Mouse (Mus musculus) E14TG2a.4 (cell line): ENCODE measurements at regions not wholly inside any gene's neighbourhood (a gene's known extent, or its start where the extent isn't known, plus 50 kb on each side); places are given as distances from the start of the nearest gene placed in this dataset.

Experiments used
- H3K27me3 ChIP-seq: 2 replicates; pipeline ENCODE4 v1.6.1; 2014; ENCODE audit warnings: low read length, control low read depth; ENCODE audit not compliant: insufficient read depth
- H3K36me3 ChIP-seq: 2 replicates; pipeline ENCODE4 v1.6.1; 2014; ENCODE audit warnings: low read length, control low read depth; ENCODE audit not compliant: insufficient read depth
- H3K4me1 ChIP-seq: replicated peaks from 2 replicates; pipeline ENCODE4 v1.6.1; 2014; ENCODE audit warnings: low read depth, low read length, control low read depth
- H3K4me3 ChIP-seq: replicated peaks from 2 replicates; pipeline ENCODE4 v1.5.1; 2014; ENCODE audit warnings: mild to moderate bottlenecking, low read length
- H3K9me3 ChIP-seq: 2 replicates; pipeline ENCODE4 v1.6.1; 2014; ENCODE audit warnings: low read length, control low read depth
- CTCF ChIP-seq: conservative IDR thresholded peaks from 2 replicates; pipeline ENCODE4 v1.5.1; 2014; ENCODE audit warnings: low read length
- NANOG ChIP-seq: IDR thresholded peaks from 2 replicates; pipeline ENCODE4 v1.6.1; 2014; ENCODE audit warnings: borderline replicate concordance, low read length, mixed read lengths
- POU5F1 ChIP-seq: IDR thresholded peaks from 2 replicates; pipeline ENCODE4 v1.6.1; 2014; ENCODE audit warnings: low read length, borderline replicate concordance

GRCm38 (mm10) chr1:10771793-10772192 lies 642.1 kb upstream of the A830018L16Rik start:
- no peak overlapping the region for H3K4me3 ChIP-seq
- TF ChIP-seq CTCF (no peak), POU5F1 (no peak), NANOG (no peak)
- H3K4me1 ChIP-seq = no peaks in the 10 kb centered on the region
- H3K9me3 ChIP-seq = no peaks in the 10 kb centered on the region
- H3K36me3 ChIP-seq = no peaks in the 10 kb centered on the region
- no peaks in the 10 kb centered on the region for H3K27me3 ChIP-seq

GRCm38 (mm10) chr1:10794074-10794783 lies 619.7 kb upstream of the A830018L16Rik start:
- H3K4me1 ChIP-seq = no peaks in the 10 kb centered on the region
- H3K36me3 ChIP-seq = no peaks in the 10 kb centered on the region
- no peaks in the 10 kb centered on the region for H3K9me3 ChIP-seq
- no peak overlapping the region for H3K4me3 ChIP-seq
- TF ChIP-seq POU5F1 = no peak
- no peak for TF ChIP-seq NANOG
- TF ChIP-seq CTCF = no peak
- no peaks in the 10 kb centered on the region for H3K27me3 ChIP-seq

GRCm38 (mm10) chr1:10835653-10836415 lies 578.1 kb upstream of the A830018L16Rik start:
- no peaks in the 10 kb centered on the region for H3K27me3 ChIP-seq

GRCm38 (mm10) chr1:10837180-10837579 lies 576.7 kb upstream of the A830018L16Rik start:
- TF ChIP-seq POU5F1 (no peak), CTCF (no peak), NANOG (no peak)
- H3K9me3 ChIP-seq = peaks cover 11% of the 10 kb centered on the region
- no peak overlapping the region for H3K4me3 ChIP-seq
- H3K4me1 ChIP-seq = no peaks in the 10 kb centered on the region
- H3K27me3 ChIP-seq = no peaks in the 10 kb centered on the region
- no peaks in the 10 kb centered on the region for H3K36me3 ChIP-seq

More at GRCm38 (mm10) chr1:10835653-10836415, 578.1 kb upstream of the A830018L16Rik start:
- Histone ChIP-seq H3K4me3 (no peak overlapping the region), H3K4me1 (no peaks in the 10 kb centered on the region), H3K36me3 (no peaks in the 10 kb centered on the region), H3K9me3 (peaks cover 11% of the 10 kb centered on the region)
- TF ChIP-seq POU5F1 (no peak), CTCF (no peak), NANOG (no peak)

GRCm38 (mm10) chr1:10852934-10853333 lies 561.0 kb upstream of the A830018L16Rik start:
- Histone ChIP-seq H3K36me3 (no peaks in the 10 kb centered on the region), H3K4me1 (peaks cover 25% of the 10 kb centered on the region), H3K9me3 (peaks cover 10% of the 10 kb centered on the region), H3K27me3 (no peaks in the 10 kb centered on the region), H3K4me3 (no peak overlapping the region)
- TF ChIP-seq POU5F1 (no peak), NANOG (peak; percentile 92), CTCF (no peak)

- Histone ChIP-seq H3K4me3 (no peak overlapping the region), H3K4me1 (peaks cover 25% of the 10 kb centered on the region), H3K36me3 (no peaks in the 10 kb centered on the region), H3K27me3 (no peaks in the 10 kb centered on the region), H3K9me3 (peaks cover 10% of the 10 kb centered on the region)
- no peak for TF ChIP-seq CTCF
- TF ChIP-seq POU5F1 = no peak
- TF ChIP-seq NANOG = no peak
These were observed 559.4 kb upstream of the A830018L16Rik start for GRCm38 (mm10) chr1:10854495-10854894.

- H3K27me3 ChIP-seq = no peaks in the 10 kb centered on the region
- H3K4me1 ChIP-seq = no peaks in the 10 kb centered on the region
- peaks cover 14% of the 10 kb centered on the region for H3K9me3 ChIP-seq
- no peak for TF ChIP-seq CTCF
- TF ChIP-seq POU5F1 = no peak
- TF ChIP-seq NANOG = no peak
- peaks cover 4% of the 10 kb centered on the region; the same call in 1 of the 2 replicates for H3K36me3 ChIP-seq
- no peak overlapping the region for H3K4me3 ChIP-seq
These were observed 542.6 kb upstream of the A830018L16Rik start for GRCm38 (mm10) chr1:10871163-10871853.

- H3K4me3 ChIP-seq = no peak overlapping the region
- peaks cover 18% of the 10 kb centered on the region for H3K9me3 ChIP-seq
- H3K36me3 ChIP-seq = peaks cover 4% of the 10 kb centered on the region; the same call in 1 of the 2 replicates
- no peaks in the 10 kb centered on the region for H3K27me3 ChIP-seq
- TF ChIP-seq POU5F1 (no peak), NANOG (no peak), CTCF (no peak)
- no peaks in the 10 kb centered on the region for H3K4me1 ChIP-seq
These were observed 541.6 kb upstream of the A830018L16Rik start for GRCm38 (mm10) chr1:10872266-10872665.
